Mouse (Mus musculus) heart, adult 2 months (tissue): ENCODE measurements around the gene Olfr577. TPM values are rescaled to one million over a fixed set of nuclear protein-coding genes. Genes with fewer than 3 reads are reported as not detected.

Experiments used
- DNase-seq, 2 experiments: peaks; one replicate each; pipeline ENCODE4 v3.0.0; 2021
- H3K27ac ChIP-seq: fragments of 200-600 bp; 2 replicates; pipeline ENCODE4 v1.8.1; 2022
- H3K27me3 ChIP-seq: fragments of 200-500 bp; 2 replicates; pipeline ENCODE4 v1.6.1; 2012; ENCODE audit warnings: mild to moderate bottlenecking, low read length, inconsistent platforms, mixed read lengths; ENCODE audit not compliant: control insufficient read depth, insufficient read depth
- H3K36me3 ChIP-seq: fragments of 200-500 bp; 2 replicates; pipeline ENCODE4 v1.6.1; 2012; ENCODE audit warnings: low read length, inconsistent platforms; ENCODE audit not compliant: control insufficient read depth, insufficient read depth
- H3K4me1 ChIP-seq: fragments of 200-500 bp; 2 replicates; pipeline ENCODE4 v1.6.1; 2011; ENCODE audit warnings: low read length; ENCODE audit not compliant: control insufficient read depth, insufficient read depth
- H3K4me3 ChIP-seq: fragments of 200-600 bp; 2 replicates; pipeline ENCODE4 v1.8.1; 2022
- H3K79me2 ChIP-seq: fragments of 200-500 bp; replicated peaks from 2 replicates; pipeline ENCODE4 v1.6.1; 2012; ENCODE audit warnings: mild to moderate bottlenecking, inconsistent platforms, low read length, moderate library complexity, mixed read lengths; ENCODE audit not compliant: control insufficient read depth, insufficient read depth
- H3K9ac ChIP-seq: fragments of 200-500 bp; 2 replicates; pipeline ENCODE4 v1.6.1; 2012; ENCODE audit warnings: low read depth, mild to moderate bottlenecking, control low read depth, inconsistent platforms, low read length, mixed read lengths
- CTCF ChIP-seq: fragments of 200-600 bp; IDR thresholded peaks from 2 replicates; pipeline ENCODE4 v1.8.1; 2022; ENCODE audit warnings: antibody characterized with exemption, mild to moderate bottlenecking, moderate library complexity
- EP300 ChIP-seq: fragments of 200-500 bp; IDR thresholded peaks from 2 replicates; pipeline ENCODE4 v1.6.1; 2011; ENCODE audit warnings: low read depth, low read length, control low read depth; ENCODE audit not compliant: insufficient read depth
- POLR2A ChIP-seq: fragments of 200-500 bp; IDR thresholded peaks from 2 replicates; pipeline ENCODE4 v1.6.1; 2011; ENCODE audit warnings: mild to moderate bottlenecking, low read depth, low read length, control low read depth; ENCODE audit not compliant: insufficient read depth
- WGBS: fragments of 180-500 bp; shearing (Covaris S2); methylation state at CpG from one replicate; pipeline ENCODE4 v1.1.7; 2018; 5-methylcytosine and 5-hydroxymethylcytosine counted together
- intact Hi-C: fragments of 180-260 bp; cut with DNase I; formaldehyde crosslinking; loops from one replicate; pipeline ENCODE4 v1.15.1; 2025
- long read RNA-seq: library from polyadenylated mRNA; stranded (forward); transcript quantifications from one replicate; pipeline ENCODE4 v2.0.0, GENCODE M21; 2021
- polyA plus RNA-seq: library from polyadenylated mRNA; depleted of rRNA; stranded (reverse); fragments of >200 nt; gene quantifications from 2 replicates; pipeline ENCODE4 v1.2.3, GENCODE M21; 2012; rRNA removed
- total RNA-seq, 2 experiments: library from RNA; stranded (reverse); gene quantifications; 2 replicates each; pipeline ENCODE4 v1.2.3; 2021

The Olfr577 gene
- total RNA-seq (not detected), polyA plus RNA-seq (not detected in 2 replicates)
- long read RNA-seq, result 0 reads

- no peak for DNase-seq
- Histone ChIP-seq H3K27me3 (no peaks in the 10 kb centered on the region), H3K36me3 (no peaks in the 10 kb centered on the region), H3K27ac (no peak within 1 kb of the TSS), H3K4me1 (no peaks in the 10 kb centered on the region), H3K4me3 (no peak within 1 kb of the TSS), H3K79me2 (no peaks in the 10 kb centered on the region), H3K9ac (no peak within 1 kb of the TSS)
- intact Hi-C loops, result no loop called here
- WGBS, result 70% methylated on average over 2 of the region's 2 CpGs
- TF ChIP-seq POLR2A (no peak), CTCF (no peak), EP300 (no peak)
Observed at GRCm38 (mm10) chr7:102975843-102976242, at the start of gene Olfr577. Gene Olfr577, minus strand, starts transcription at chr7:102975943.

GRCm38 (mm10) chr7:102989224-102989623, 13.5 kb upstream of the Olfr577 start, which contains the start of gene Olfr578:
Gene Olfr578, minus strand, starts transcription at chr7:102989324.
- no peaks in the 10 kb centered on the region for H3K27me3 ChIP-seq
- H3K9ac ChIP-seq, result no peak within 1 kb of the TSS
- no peak within 1 kb of the TSS for H3K27ac ChIP-seq
- intact Hi-C loops, result no loop called here
- no peaks in the 10 kb centered on the region for H3K4me1 ChIP-seq
- no peak for DNase-seq
- WGBS, result 38% methylated on average over 3 of the region's 3 CpGs
- no peak within 1 kb of the TSS for H3K4me3 ChIP-seq
- no peaks in the 10 kb centered on the region for H3K79me2 ChIP-seq
- TF ChIP-seq EP300 (no peak), CTCF (no peak), POLR2A (no peak)
- H3K36me3 ChIP-seq, result no peaks in the 10 kb centered on the region

GRCm38 (mm10) chr7:102974399-102974798, 1.3 kb downstream of the Olfr577 start:
- no peak for DNase-seq
- no peaks in the 10 kb centered on the region for H3K27me3 ChIP-seq
- intact Hi-C loops, result no loop called here

GRCm38 (mm10) chr7:102962360-102962759, 13.4 kb downstream of the Olfr577 start, which contains the start of gene Olfr576:
Gene Olfr576, plus strand, starts transcription at chr7:102962660.
- H3K79me2 ChIP-seq, result no peaks in the 10 kb centered on the region
- intact Hi-C loops, result no loop called here
- TF ChIP-seq POLR2A, result no peak
- TF ChIP-seq CTCF, result no peak
- no peak for TF ChIP-seq EP300
- no peak for DNase-seq
- 8% methylated on average over 2 of the region's 2 CpGs for WGBS
- no peak within 1 kb of the TSS for H3K27ac ChIP-seq
- no peak within 1 kb of the TSS for H3K9ac ChIP-seq
- H3K4me3 ChIP-seq, result no peak within 1 kb of the TSS
- H3K27me3 ChIP-seq, result no peaks in the 10 kb centered on the region
- no peaks in the 10 kb centered on the region for H3K4me1 ChIP-seq
- H3K36me3 ChIP-seq, result no peaks in the 10 kb centered on the region

More at GRCm38 (mm10) chr7:102974399-102974798, 1.3 kb downstream of the Olfr577 start:
- Histone ChIP-seq H3K9ac (no peak overlapping the region), H3K4me1 (no peaks in the 10 kb centered on the region), H3K36me3 (no peaks in the 10 kb centered on the region), H3K27ac (no peak overlapping the region), H3K4me3 (no peak overlapping the region), H3K79me2 (no peaks in the 10 kb centered on the region)
- TF ChIP-seq CTCF (no peak), EP300 (no peak), POLR2A (no peak)
- 44% methylated on average over 1 of the region's 1 CpGs for WGBS

- DNase-seq, result no peak
- intact Hi-C loops, result no loop called here
- H3K4me3 ChIP-seq, result no peak within 1 kb of the TSS
- no peak within 1 kb of the TSS for H3K27ac ChIP-seq
- no peak for TF ChIP-seq CTCF
- no peak for TF ChIP-seq EP300
- TF ChIP-seq POLR2A, result no peak
- H3K9ac ChIP-seq, result no peak within 1 kb of the TSS
- H3K4me1 ChIP-seq, result no peaks in the 10 kb centered on the region
- no peaks in the 10 kb centered on the region for H3K79me2 ChIP-seq
- WGBS, result 33% methylated on average over 1 of the region's 1 CpGs
- H3K27me3 ChIP-seq, result no peaks in the 10 kb centered on the region
- H3K36me3 ChIP-seq, result no peaks in the 10 kb centered on the region
Observed at GRCm38 (mm10) chr7:102958593-102958992, 17.1 kb downstream of the Olfr577 start, which contains the start of gene Olfr575. Gene Olfr575, minus strand, starts transcription at chr7:102958775.

GRCm38 (mm10) chr7:102958137-102958536, 17.6 kb downstream of the Olfr577 start:
- Histone ChIP-seq H3K27ac (no peak overlapping the region), H3K79me2 (no peaks in the 10 kb centered on the region), H3K4me3 (no peak overlapping the region), H3K9ac (no peak overlapping the region), H3K27me3 (no peaks in the 10 kb centered on the region), H3K4me1 (no peaks in the 10 kb centered on the region), H3K36me3 (no peaks in the 10 kb centered on the region)
- TF ChIP-seq POLR2A (no peak), CTCF (no peak), EP300 (no peak)
- no peak for DNase-seq
- WGBS, result 46% methylated on average over 3 of the region's 3 CpGs
- intact Hi-C loops, result no loop called here
